Mouse (Mus musculus) retina, adult 2 months (tissue): ENCODE data around the gene Tatdn3.

ENCODE experiments used
- DNase-seq: peaks from one replicate; pipeline ENCODE4 v3.0.0-alpha.2; 2012; ENCODE audit warnings: low read depth, low spot score

Gene Tatdn3

GRCm38 (mm10) chr1:191075199-191075883, 12.6 kb upstream of the Tatdn3 start:
- DNase-seq = peak; percentile 52

GRCm38 (mm10) chr1:191073486-191073885, 10.8 kb upstream of the Tatdn3 start:
- DNase-seq = no peak

- DNase-seq = no peak
These were observed 10.3 kb upstream of the Tatdn3 start for GRCm38 (mm10) chr1:191073001-191073400.

- DNase-seq = no peak
These were observed 9.7 kb upstream of the Tatdn3 start for GRCm38 (mm10) chr1:191072329-191072913.

- no peak for DNase-seq
These were observed 8.9 kb upstream of the Tatdn3 start for GRCm38 (mm10) chr1:191071613-191072012.

GRCm38 (mm10) chr1:191070259-191070658, 7.5 kb upstream of the Tatdn3 start:
- no peak for DNase-seq

GRCm38 (mm10) chr1:191068377-191068776, 5.6 kb upstream of the Tatdn3 start:
- DNase-seq = no peak

- no peak for DNase-seq
These were observed 2.5 kb upstream of the Tatdn3 start for GRCm38 (mm10) chr1:191065188-191065587.

- no peak for DNase-seq
These were observed 1.8 kb upstream of the Tatdn3 start for GRCm38 (mm10) chr1:191064535-191064934.

- no peak for DNase-seq
These were observed 968 bp upstream of the Tatdn3 start for GRCm38 (mm10) chr1:191063700-191064099.

GRCm38 (mm10) chr1:191062241-191062780, 421 bp downstream of the Tatdn3 start:
- no peak for DNase-seq

- DNase-seq = no peak
These were observed 5.3 kb downstream of the Tatdn3 start for GRCm38 (mm10) chr1:191057461-191057860.

- no peak for DNase-seq
These were observed 7.2 kb downstream of the Tatdn3 start for GRCm38 (mm10) chr1:191055533-191055873.

- no peak for DNase-seq
These were observed 7.7 kb downstream of the Tatdn3 start for GRCm38 (mm10) chr1:191054870-191055532.

GRCm38 (mm10) chr1:191053555-191053954, 9.2 kb downstream of the Tatdn3 start:
- no peak for DNase-seq

- no peak for DNase-seq
These were observed 16.4 kb downstream of the Tatdn3 start for GRCm38 (mm10) chr1:191046231-191046824.

- no peak for DNase-seq
These were observed 17.5 kb downstream of the Tatdn3 start for GRCm38 (mm10) chr1:191045264-191045663.

GRCm38 (mm10) chr1:191042688-191043087, 20.0 kb downstream of the Tatdn3 start:
- no peak for DNase-seq

GRCm38 (mm10) chr1:191042106-191042505, 20.6 kb downstream of the Tatdn3 start:
- DNase-seq = no peak

GRCm38 (mm10) chr1:191041352-191041751, 21.4 kb downstream of the Tatdn3 start:
- DNase-seq = no peak

- DNase-seq = no peak
These were observed 24.7 kb downstream of the Tatdn3 start for GRCm38 (mm10) chr1:191037999-191038398.
